Mouse (Mus musculus): ENCODE data around the gene Pcp4.

DNA sequence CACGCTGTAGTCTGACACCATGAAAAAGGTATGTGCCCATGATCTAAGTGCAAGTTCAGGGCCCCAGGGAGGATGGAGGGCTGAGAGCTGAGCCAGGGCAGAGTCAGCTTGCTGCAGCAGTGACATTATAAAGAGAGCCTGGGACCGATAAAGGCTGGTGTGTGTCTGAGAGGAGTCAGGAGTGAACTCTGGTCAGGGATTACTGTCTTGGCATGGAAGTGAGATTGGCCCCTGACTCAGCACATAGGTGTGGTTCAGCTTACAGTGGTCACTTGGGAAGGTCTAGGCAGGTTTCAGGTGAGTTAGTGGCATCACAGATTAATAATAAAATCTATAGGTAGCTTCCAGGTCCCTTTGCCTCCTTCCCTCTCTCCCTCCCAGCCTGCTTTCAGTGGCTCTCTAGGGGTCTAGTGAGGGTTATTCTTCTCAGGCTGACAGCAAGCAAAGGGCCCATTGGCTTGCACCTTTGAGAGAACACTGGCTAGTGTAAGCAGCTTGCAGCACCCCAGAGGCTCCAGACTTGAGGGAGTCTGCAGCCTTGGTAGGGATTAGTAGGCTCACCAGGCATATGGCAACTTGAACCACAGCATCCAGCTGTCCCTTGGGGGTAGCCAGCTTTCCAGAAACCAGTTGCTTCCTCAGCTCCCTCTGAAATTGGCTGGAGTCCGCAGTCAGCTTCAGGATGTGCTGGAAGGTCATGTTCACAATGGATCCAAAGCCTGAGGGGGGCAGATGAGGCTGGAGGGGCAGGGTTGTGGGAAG lies 33.2 kb upstream of the Pcp4 start:
- TF ChIP-seq CTCF (IDR thresholded peaks at IDR 0.05; ENCODE audit: low read depth) (no peak), EP300 (IDR thresholded peaks at IDR 0.05; ENCODE audit: low read depth) (no peak)

Measured in heart, postnatal 0 days (tissue).